Mouse (Mus musculus) adrenal gland, postnatal 10 days (tissue): Measurements from ENCODE around the gene Mag. TPM values are rescaled to one million over a fixed set of nuclear protein-coding genes. Genes with fewer than 3 reads are reported as not detected.

Source experiments
- DNase-seq: peaks from one replicate; pipeline ENCODE4 v3.0.0; 2021; ENCODE audit warnings: mixed read lengths
- total RNA-seq, 2 experiments: library from RNA; stranded (reverse); gene quantifications; 2 replicates each; pipeline ENCODE4 v1.2.3; 2021

Gene Mag
- total RNA-seq, 2 experiments from 2014 or later, result 0.45 to 0.58 TPM

DNA sequence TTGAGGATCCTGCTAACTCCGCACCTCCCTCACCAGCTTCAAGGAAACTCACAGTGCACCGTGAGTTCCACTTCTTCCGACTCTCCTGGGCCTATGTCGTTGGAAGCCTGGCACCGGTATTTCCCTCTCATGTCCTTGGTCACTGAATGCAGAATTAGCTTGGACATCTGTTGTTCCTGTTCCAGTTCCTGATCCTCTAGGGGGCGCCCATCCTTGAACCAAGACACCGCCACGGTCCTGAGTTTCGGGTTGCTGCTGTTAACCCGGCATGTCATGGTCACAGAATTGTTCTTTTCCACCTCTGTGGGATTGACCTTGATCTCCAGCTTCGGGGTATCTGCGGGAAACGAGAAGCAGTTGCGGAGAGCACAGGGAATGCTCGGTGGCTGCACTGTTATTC is 41.6 kb downstream of the Mag start:
- DNase-seq, result peak; percentile 89

DNA sequence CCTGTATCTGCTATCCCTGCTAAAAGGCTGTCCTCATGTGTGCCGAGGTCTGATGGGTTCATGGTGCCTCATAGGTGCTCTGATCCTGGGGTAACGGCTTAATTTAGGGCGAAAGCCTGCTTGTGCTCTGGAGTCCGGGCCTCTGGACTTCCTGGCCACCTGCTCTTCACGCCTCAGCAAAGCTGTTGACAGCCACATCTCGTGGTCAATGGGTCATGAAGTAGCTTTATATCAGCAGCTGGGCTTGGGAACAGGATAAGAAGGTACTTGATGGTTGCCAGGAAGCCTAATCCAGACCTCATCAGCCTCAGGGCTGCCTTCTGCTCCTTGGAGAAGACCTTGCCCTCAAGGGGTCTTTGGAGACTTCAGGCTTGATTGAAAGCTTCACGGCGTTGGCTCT is 51.3 kb downstream of the Mag start:
- DNase-seq, result no peak

DNA sequence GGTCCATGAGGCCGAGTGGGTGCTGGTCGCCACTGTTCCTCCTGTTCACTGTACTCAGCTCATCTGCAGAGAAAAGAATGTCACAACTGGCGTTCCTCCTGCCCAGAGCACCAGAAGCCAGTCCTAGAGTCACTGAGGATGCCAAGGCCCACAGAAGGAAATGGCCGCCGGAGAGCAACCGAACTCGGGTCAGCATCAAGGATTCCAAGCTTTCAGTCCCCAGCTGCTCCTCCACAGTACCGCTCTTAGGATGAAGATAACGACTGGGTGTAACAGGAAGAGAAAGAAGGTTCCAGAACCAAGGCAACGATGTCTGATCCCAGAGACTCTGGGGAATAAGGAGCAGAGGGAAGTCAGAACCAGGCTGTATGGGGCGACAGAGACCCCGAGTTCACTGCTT is 53.2 kb downstream of the Mag start, which contains the start of gene Ffar1:
Gene Ffar1 (minus strand): TSS at position 101 of the 400 bp plus-strand sequence.
- no peak for DNase-seq

DNA sequence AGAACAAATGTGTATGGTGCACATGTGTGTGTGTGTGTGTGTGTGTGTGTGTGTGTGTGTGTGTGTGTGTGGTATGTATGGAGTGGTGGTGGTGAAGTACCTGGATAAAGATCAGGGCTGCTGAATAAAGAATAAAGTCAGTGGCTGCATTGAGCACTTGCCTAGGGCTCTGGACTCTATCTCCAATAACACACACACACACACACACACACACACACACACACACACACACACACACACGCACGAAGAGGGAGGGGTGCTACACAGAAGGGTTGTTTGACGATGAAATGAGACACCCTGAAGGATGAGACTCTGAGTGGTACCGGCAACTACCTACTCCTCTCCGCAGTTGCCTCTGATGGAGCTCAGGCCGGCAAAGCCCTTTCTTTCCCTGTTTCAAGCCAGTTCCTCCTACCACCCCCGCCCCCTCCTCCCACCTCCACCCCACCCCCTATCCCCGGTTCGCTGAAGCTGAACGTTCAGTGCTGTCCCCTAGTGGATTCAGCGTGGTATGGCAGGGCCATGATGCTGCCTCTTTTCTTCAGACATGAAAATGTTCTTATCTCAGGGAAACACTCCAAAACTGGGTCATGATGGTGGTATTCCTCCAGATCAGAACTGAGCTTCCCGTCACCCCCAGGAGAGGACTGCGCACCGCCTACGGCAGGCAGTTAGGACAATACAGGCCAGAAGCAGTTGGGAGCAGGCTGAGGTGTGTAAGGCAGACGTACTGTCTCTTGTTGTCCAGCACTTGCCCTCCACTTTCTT is 54.9 kb downstream of the Mag start:
- peak; percentile 72 for DNase-seq

DNA sequence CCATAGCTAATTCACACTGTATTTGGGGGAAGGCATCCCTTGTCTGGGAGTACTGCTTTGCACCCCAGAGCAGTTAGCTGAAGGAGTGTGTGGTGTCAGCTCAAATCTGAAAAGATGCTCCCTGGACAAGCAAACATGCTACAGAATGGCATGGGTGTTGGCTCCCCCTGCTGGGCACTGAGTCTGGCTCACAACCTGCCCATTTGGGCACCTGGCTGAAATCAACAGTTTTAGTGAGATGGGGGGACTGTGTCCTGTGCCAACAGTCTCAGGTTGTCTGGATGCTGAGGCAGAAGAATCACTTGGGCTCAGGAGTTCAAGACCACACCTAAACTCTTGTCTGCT is 55.4 kb downstream of the Mag start:
- peak; percentile 88 for DNase-seq

DNA sequence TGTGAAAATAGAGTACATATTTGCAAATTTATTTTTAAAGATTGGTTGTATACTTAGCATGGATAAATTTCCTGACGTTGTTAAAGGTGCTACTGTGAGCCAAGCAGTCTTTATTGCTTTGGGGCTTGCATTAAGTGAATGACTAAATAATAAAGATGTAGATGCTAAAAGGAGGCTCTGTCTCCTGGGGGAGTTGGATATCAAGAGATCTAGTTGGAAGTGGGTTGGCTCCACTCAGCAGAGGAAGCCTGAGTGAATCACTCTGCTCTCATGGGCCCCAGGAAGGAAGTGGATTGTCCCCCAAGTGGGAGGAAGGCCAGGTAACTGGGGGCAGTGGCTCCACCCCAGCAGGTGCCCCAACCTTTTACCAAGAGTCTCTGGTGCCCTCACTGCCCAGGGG is 56.9 kb downstream of the Mag start:
- DNase-seq, result no peak

DNA sequence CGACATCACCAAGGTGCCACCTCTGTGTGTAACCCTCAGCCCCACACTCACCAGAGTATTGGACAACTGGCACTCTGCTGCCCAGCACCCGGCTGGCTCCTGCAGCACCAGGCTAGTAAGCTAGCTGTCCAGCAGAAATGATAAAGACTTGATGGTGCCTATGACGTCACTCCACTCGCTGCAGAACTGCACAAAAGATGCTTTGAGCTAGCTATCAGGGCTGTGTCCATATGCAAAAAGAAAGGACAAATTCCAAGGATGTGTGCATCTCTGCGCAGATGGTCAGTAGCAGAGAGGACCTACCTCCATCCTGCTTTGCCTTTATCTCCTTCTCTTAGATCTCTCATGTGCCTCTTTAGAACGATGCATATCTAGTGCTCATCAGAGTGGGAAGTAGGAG is 58.6 kb downstream of the Mag start, which contains the start of gene Ffar3:
Gene Ffar3 (minus strand): TSS at position 101 of the 400 bp plus-strand sequence.
- no peak for DNase-seq

DNA sequence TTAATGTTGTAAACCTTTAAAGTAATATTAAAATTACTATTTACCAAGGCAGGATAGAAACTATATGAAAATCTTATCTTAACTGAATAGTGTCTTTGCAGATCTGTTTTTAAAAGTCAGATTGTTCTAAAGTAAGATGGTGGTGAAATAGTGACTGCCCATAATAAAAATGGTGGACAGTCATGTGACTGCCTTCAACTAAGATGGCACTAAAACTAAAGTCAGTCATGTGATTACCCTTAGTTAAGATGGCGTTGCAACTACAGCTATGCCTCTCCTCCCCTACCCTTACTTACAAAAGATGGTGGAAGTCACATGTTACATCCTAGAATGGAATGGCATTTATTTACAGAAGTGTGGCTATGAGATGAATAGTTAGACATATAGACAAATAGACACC is 63.3 kb downstream of the Mag start:
- no peak for DNase-seq

Other genes starting within 250 kb of the Mag start
- 10 to 100 TPM; 10.5 to 12.4 TPM for gene Haus5, start 249.9 kb downstream of the Mag start, total RNA-seq
- gene Pmis2, start 243.3 kb downstream of the Mag start, total RNA-seq, result not detected
- 1 to 10 TPM in 1 of 2 experiments, not detected in 1; 2.6 TPM for gene 2200002J24Rik, start 215.9 kb downstream of the Mag start, total RNA-seq
- gene Atp4a, start 202.7 kb downstream of the Mag start, total RNA-seq, result 1 to 10 TPM; 2.3 to 3.1 TPM
- gene Tmem147, start 185.3 kb downstream of the Mag start, total RNA-seq, result 100 to 1,000 TPM; 246 to 247 TPM
- gene Gapdhs, start 171.2 kb downstream of the Mag start, total RNA-seq, result not detected
- 10 to 100 TPM; 25.4 to 34.6 TPM for gene Sbsn, start 163.4 kb downstream of the Mag start, total RNA-seq
- gene Dmkn, start 151.1 kb downstream of the Mag start, total RNA-seq, result 1 to 10 TPM; 2.6 to 3.9 TPM
- gene Krtdap, start 127.0 kb downstream of the Mag start, total RNA-seq, result 1 to 10 TPM; 1.5 to 1.6 TPM
- gene Ffar2, start 91.1 kb downstream of the Mag start, total RNA-seq, result 1 to 10 TPM in 1 of 2 experiments, under 1 TPM in 1; 0.94 to 1.7 TPM
- gene Ffar3, start 58.7 kb downstream of the Mag start, total RNA-seq, result under 1 TPM; 0.27 to 0.88 TPM
- under 1 TPM; 0.09 to 0.12 TPM for gene Ffar1, start 53.3 kb downstream of the Mag start, total RNA-seq
- 1 to 10 TPM; 3.3 to 5.1 TPM for gene Cd22, start 34.5 kb downstream of the Mag start, total RNA-seq
- 1 to 10 TPM in 1 of 2 experiments, not detected in 1; 1.1 TPM for gene Hamp2, start 9.8 kb upstream of the Mag start, total RNA-seq
- 1 to 10 TPM in 1 of 2 experiments, under 1 TPM in 1; 0.88 to 1.3 TPM for gene Hamp, start 29.2 kb upstream of the Mag start, total RNA-seq
- 100 to 1,000 TPM; 105 to 108 TPM for gene Usf2, start 41.9 kb upstream of the Mag start, total RNA-seq
- 10 to 100 TPM; 11.2 to 21.6 TPM for gene Lsr, start 58.6 kb upstream of the Mag start, total RNA-seq
- under 1 TPM; 0.39 to 0.63 TPM for gene Fam187b, start 58.9 kb upstream of the Mag start, total RNA-seq
- 10 to 100 TPM; 39.1 to 42.0 TPM for gene Fxyd5, start 127.6 kb upstream of the Mag start, total RNA-seq
- gene Fxyd7, start 136.6 kb upstream of the Mag start, total RNA-seq, result 10 to 100 TPM in 1 of 2 experiments, 1 to 10 TPM in 1; 7.5 to 18.2 TPM
- 100 to 1,000 TPM; 353 to 358 TPM for gene Fxyd1, start 142.3 kb upstream of the Mag start, total RNA-seq
- gene Lgi4, start 144.5 kb upstream of the Mag start, total RNA-seq, result 1 to 10 TPM; 6.1 to 7.0 TPM
- gene Fxyd3, start 161.8 kb upstream of the Mag start, total RNA-seq, result 1 to 10 TPM; 4.0 to 5.6 TPM
- gene Hpn, start 200.4 kb upstream of the Mag start, total RNA-seq, result 10 to 100 TPM; 25.1 to 65.2 TPM
- 10 to 100 TPM; 15.7 to 39.2 TPM for gene Scn1b, start 212.1 kb upstream of the Mag start, total RNA-seq
- gene Gramd1a, start 241.0 kb upstream of the Mag start, total RNA-seq, result 10 to 100 TPM; 39.4 to 60.0 TPM